Mouse (Mus musculus): ENCODE data around the gene Epha3.

Epha3 gene

GRCm38 (mm10) chr16:63653393-63653918 lies 210.5 kb downstream of the Epha3 start:
- no peak for DNase-seq (ENCODE audit: low read depth, low spot score)

- DNase-seq (ENCODE audit: low read depth, low spot score) = no peak
These were observed 213.2 kb downstream of the Epha3 start for GRCm38 (mm10) chr16:63650760-63651159.

DNA sequence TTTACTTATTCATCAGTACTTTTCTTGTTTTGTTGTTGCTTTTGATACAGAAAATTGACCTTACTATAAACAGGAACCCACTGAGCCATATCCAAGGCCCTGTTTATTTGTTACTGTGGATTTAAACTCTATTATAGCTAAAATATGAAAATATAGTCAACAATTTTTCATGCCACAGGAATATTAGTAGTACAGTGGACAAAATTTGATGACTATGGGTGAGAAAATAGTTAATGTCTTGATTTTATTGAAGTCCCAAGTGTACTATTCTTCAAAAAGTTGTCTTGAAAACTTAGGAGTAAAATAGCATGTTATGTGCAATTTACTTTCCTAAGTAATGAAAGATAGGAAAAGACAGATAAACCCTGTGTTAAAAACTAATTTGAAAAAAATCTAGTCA lies 217.4 kb downstream of the Epha3 start:
- DNase-seq (ENCODE audit: low read depth, low spot score) = no peak

GRCm38 (mm10) chr16:63642641-63643040 lies 221.3 kb downstream of the Epha3 start:
- no peak for DNase-seq (ENCODE audit: low read depth, low spot score)

DNA sequence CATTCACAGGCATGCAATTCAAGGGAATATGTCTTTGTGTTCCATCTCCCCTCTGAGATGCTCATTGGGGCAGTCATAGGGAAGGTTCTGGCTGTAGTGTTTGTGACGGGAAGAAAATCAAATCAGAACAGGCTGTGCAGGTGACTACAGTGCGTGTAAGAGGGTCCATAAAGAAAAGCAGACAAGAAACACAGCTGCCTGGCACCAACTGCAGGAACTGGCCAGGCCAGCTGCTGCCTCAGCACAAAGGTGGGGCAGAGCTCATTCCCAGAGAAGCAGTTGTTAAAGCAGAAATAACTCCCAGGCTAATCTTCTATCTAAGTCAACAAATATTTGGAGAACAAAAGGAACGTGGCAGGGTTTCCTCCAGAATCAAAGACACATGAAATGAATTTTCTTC lies 222.4 kb downstream of the Epha3 start:
- no peak for DNase-seq (ENCODE audit: low read depth, low spot score)

- DNase-seq (ENCODE audit: low read depth, low spot score) = no peak
These were observed 225.3 kb downstream of the Epha3 start for GRCm38 (mm10) chr16:63638701-63639100.

DNA sequence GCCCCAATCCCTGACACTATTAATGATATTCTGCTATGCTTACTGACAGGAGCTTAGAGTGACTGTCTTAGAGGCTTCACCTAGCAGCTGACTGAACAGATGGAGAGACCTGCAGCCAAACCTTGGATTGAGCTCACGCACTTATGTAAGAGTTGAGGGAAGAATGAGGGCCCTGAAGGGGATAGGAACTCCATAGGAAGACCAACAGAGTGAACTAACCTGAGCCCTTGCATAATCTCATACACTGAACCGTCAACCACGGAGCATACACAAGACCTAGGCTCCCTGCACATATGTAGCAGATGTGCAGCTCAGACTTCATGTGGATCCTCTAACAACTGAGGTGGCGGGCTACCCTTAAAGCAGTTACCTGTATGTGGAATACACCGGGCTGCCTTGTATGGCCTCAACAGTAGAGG lies 230.2 kb downstream of the Epha3 start:
- no peak for DNase-seq (ENCODE audit: low read depth, low spot score)

DNA sequence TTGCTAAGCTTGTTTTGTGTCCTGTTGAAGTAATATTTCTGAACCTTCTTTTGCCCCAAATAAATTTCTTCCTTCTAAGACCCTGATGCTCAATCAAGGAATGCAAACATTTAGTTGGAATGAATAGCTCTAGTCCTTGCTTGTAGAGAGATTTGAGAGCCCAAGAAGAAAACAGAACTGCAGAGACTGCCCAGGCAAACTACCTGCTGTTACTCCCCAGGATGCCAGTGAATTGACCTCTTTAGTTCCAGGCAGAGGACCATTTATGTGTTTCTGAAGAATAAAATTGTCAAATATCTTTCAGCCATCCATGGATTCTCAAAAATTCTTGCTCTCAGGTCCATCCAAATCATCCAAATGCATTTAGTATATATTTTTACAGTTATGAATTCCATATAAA lies 238.7 kb downstream of the Epha3 start:
- no peak for DNase-seq (ENCODE audit: low read depth, low spot score)

DNA sequence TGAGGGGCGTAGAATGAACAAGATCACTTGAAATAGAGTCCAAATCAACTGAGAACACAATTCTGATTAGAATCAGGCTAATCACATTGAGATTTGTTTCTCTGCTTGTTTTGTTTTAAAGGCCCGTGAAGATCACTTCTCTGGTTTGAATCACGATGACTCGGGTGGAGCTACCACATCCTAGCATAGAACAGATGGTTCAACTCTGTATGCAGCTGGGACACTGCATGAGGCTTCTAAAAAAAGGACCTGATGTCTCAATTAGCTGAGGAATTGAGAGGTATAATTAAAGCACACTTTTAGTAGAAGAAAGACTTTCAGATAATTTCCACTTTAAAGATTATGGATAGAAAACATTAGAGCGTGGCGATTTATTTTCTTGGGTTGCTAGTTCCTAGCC lies 242.1 kb downstream of the Epha3 start:
- no peak for DNase-seq (ENCODE audit: low read depth, low spot score)

DNA sequence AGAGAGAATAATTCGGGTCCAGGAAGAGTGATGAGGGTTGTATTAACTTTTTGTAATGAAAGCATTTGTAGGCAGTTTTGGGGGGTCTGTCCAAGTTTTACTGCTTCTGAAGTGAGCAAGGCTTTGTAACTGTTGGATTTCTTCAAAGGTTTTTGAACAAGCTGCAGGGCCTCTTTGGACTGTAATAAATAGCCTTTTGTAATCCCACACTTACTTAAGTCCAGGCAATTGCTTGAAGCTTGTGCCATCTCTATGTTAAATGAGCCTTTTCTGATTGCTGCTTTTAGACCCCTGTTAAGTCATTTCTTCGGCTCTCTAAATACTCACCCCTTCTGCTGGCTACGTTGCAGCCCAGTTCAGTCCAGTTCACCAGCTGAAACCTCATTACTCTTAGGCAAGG lies 248.6 kb downstream of the Epha3 start:
- DNase-seq (ENCODE audit: low read depth, low spot score) = no peak

DNA sequence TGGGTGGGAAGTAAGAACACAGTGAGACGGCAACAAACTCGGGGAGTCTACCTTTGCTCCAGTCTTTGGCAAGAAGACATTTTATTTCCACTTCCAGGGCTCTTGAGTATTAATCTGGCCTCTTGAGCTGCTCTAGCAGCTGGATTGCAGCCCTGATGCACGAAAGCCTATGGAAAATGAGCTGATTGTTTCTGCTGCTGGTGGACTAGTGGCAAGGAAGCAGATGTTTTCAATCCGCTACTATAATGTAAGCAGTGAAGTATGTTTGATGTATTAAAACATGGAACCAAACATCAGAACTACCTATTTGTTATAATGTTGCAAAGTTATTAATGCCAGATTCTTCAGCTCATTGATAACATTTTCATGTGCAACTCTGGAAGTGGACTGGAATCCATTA lies 251.0 kb downstream of the Epha3 start:
- DNase-seq (ENCODE audit: low read depth, low spot score) = no peak

GRCm38 (mm10) chr16:63600229-63600628 lies 263.7 kb downstream of the Epha3 start:
- no peak for DNase-seq (ENCODE audit: low read depth, low spot score)

DNA sequence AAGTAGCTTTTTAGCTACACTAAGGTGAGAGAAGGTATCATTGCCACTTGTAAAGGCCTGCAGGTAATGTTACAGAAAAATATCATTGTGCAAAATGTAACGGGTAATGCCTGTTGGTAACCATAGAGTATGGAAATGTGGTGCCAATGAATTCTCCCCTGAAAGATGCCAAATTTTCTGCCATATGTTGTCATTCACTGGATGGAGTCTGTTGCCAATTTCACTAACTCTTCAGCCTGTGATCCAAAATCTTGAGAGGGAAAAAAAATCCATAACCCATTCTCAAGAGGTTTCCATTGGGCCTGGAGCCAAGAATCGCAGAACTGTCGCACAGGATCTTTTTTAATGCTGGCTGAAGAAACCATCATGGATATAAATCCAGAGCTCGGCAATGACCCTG lies 269.3 kb downstream of the Epha3 start:
- no peak for DNase-seq (ENCODE audit: low read depth, low spot score)

GRCm38 (mm10) chr16:63569746-63570145 lies 294.2 kb downstream of the Epha3 start:
- no peak for DNase-seq (ENCODE audit: low read depth, low spot score)

- no peak for DNase-seq (ENCODE audit: low read depth, low spot score)
These were observed 297.7 kb downstream of the Epha3 start for GRCm38 (mm10) chr16:63566106-63566836.

DNA sequence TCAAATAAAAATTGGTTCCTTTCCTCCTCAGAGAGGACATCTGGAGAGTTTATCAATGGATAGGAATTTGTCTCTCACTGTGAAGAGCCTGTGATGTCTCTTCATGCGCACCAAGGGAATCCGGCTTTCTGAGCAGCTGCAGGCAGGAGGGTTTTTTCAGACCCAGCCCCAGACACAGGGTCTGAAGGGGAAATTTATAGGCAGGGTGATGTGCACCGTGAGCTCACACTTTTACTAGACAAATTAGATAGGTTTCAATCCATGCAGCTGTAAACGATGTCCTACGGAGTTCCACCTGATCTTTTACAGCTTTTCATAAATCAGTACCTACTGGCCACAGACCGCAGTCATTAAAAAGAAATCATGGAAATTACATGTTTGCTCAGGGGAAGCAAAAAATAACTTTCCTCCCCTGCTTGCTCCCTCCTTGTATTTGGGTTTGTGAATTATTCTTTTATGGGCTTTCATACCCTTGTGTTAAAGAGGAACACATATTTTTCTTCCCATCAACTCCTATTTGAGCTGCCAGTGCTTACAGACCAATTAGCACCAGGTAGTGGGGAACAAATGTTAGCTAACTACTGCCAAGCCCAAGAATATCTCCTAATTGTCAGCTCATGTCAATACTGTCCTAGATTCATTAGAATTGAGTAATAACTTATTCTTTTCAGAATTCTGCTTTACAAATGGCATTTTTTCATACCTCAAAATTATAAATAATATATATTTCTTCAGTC lies 307.4 kb downstream of the Epha3 start:
- no peak for DNase-seq (ENCODE audit: low read depth, low spot score)

DNA sequence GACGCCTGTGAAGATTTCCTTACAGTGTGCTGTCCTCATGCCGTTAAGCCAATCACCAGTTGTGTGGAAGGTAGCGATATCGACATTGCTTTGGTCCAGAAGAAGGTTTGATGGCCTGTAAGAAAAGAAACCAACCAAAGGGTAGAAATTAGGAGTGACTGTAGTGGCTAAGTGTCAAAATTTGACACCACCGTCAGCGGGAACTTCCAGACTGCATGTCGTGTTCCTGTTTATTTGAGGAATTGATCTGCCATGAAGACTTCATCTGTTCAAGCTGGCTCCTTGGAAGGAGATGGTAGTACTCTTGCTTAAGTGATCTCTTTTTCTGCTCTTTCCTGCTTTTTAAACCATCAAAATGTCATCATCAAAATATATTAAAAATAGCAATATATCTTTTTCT lies 311.4 kb downstream of the Epha3 start:
- DNase-seq (ENCODE audit: low read depth, low spot score) = no peak

DNA sequence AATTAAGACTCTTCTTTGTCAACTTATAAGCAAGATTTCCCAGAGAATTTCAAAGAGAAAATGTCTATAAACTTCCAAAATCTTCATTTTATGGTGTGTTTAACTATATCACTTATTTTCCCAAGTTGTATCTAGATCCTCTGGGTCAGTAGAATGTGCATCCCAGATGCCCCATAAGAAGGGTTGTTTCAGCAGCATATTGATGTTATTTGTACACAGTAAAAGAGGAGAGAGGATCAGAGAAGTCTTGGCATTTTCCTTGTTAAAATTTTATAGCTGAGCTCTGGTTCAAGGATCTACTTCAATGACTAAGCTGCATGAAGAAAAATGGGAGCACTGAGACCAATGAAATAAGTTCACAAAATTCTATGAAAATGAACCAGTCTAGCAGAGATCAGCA lies 324.5 kb downstream of the Epha3 start:
- DNase-seq (ENCODE audit: low read depth, low spot score) = no peak

DNA sequence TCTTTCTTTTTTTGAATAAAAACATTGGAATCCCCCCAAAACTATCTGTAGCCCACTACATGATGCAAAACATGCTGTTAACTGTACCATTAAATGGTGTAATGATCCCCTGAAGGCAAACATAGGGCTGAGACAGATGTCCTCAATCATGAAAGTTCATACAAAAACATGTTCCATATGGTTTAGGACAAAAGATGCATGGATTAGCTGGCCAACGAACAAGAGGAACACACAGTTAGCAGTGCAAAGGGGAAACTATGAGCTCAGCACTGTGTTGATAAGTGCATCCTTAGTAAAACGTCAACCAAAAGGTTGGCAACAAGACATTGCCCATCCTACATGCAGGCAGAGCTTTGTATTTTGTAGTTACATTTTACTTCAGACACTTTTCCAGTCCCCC lies 335.2 kb downstream of the Epha3 start:
- DNase-seq (ENCODE audit: low read depth, low spot score) = no peak

DNA sequence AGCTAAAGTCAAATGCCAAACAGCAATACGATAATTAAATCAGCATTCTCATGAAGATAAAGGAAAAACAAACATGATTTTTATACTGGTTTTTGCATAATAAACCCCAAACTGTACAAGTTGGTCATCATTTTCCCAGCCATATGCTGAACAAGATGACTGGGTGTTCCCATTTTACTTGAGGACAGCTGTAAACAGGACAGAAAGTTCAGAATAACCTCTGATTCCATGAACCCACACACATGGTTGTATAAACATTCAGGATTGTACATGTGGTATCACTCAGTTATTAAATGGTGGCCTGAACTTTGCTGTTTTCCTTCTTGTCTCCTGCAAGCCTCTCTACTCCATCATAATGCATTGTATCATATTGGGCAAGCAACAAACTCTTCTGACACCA lies 346.3 kb downstream of the Epha3 start:
- no peak for DNase-seq (ENCODE audit: low read depth, low spot score)

- no peak for DNase-seq (ENCODE audit: low read depth, low spot score)
These were observed 353.9 kb downstream of the Epha3 start for GRCm38 (mm10) chr16:63510069-63510468.

DNA sequence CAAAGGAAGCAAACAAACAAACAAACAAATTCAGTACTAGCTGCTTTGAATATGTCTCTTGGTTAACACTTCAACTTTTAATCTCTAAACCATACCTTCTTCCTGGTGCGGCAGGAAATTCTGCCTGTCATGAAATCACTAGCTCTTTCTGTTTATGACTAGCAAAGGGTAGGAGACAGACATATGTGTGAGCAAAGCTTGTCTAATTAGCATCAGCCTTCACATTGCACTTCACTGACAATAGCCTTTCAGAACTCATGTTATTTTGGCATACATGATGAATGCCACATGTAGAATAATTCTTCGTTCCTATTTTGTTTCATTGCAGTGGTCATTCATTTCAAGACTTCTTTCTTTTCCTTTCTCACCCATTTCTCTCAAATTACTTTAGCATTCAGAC lies 357.5 kb downstream of the Epha3 start:
- DNase-seq (ENCODE audit: low read depth, low spot score) = no peak

GRCm38 (mm10) chr16:63501456-63501855 lies 362.5 kb downstream of the Epha3 start:
- DNase-seq (ENCODE audit: low read depth, low spot score) = no peak

All from retina, adult 2 months (tissue).